Mouse (Mus musculus): ENCODE measurements at regions not wholly inside any gene's neighbourhood (a gene's known extent, or its start where the extent isn't known, plus 50 kb on each side); places are given as distances from the start of the nearest gene placed in this dataset.
"Not testable (repeated sequence)": the region's sequence is repeated elsewhere in the genome, so short reads cannot be mapped to it uniquely, and the experiment has no call there.

GRCm38 (mm10) chr3:39776278-39777039 lies 754.6 kb upstream of the Intu start:
- DNase-seq (ENCODE audit: low spot score in 2 of 2), result no peak

GRCm38 (mm10) chr3:39779690-39780218 lies 751.3 kb upstream of the Intu start:
- no peak for DNase-seq (ENCODE audit: low spot score in 2 of 2)

- DNase-seq (ENCODE audit: low spot score in 2 of 2), result no peak
Observed at GRCm38 (mm10) chr3:39780270-39780669, 750.8 kb upstream of the Intu start.

- no peak for DNase-seq (ENCODE audit: low spot score in 2 of 2)
Observed at GRCm38 (mm10) chr3:39784901-39785300, 746.2 kb upstream of the Intu start.

- no peak for DNase-seq (ENCODE audit: low spot score in 2 of 2)
Observed at GRCm38 (mm10) chr3:39809586-39809985, 721.5 kb upstream of the Intu start.

GRCm38 (mm10) chr3:39814814-39815213 lies 716.3 kb upstream of the Intu start:
- DNase-seq (ENCODE audit: low spot score in 2 of 2), result peak; percentile 43 to 52

- DNase-seq (ENCODE audit: low spot score in 2 of 2), result no peak
Observed at GRCm38 (mm10) chr3:39830488-39831056, 700.5 kb upstream of the Intu start.

GRCm38 (mm10) chr3:39838377-39839145 lies 692.5 kb upstream of the Intu start:
- no peak for DNase-seq (ENCODE audit: low spot score in 2 of 2)

GRCm38 (mm10) chr3:39840946-39841345 lies 690.1 kb upstream of the Intu start:
- no peak for DNase-seq (ENCODE audit: low spot score in 2 of 2)

- no peak for DNase-seq (ENCODE audit: low spot score in 2 of 2)
Observed at GRCm38 (mm10) chr3:39845123-39845522, 686.0 kb upstream of the Intu start.

GRCm38 (mm10) chr3:39848829-39849228 lies 682.3 kb upstream of the Intu start:
- no peak for DNase-seq (ENCODE audit: low spot score in 2 of 2)

GRCm38 (mm10) chr3:39857214-39857839 lies 673.8 kb upstream of the Intu start:
- no peak for DNase-seq (ENCODE audit: low spot score in 2 of 2)

GRCm38 (mm10) chr3:39876046-39876445 lies 655.0 kb upstream of the Intu start:
- DNase-seq (ENCODE audit: low spot score in 2 of 2), result not testable (repeated sequence)

GRCm38 (mm10) chr3:39884370-39884769 lies 646.7 kb upstream of the Intu start:
- DNase-seq (ENCODE audit: low spot score in 2 of 2), result no peak

GRCm38 (mm10) chr3:39888376-39888775 lies 642.7 kb upstream of the Intu start:
- no peak for DNase-seq (ENCODE audit: low spot score in 2 of 2)

GRCm38 (mm10) chr3:39889222-39889621 lies 641.9 kb upstream of the Intu start:
- DNase-seq (ENCODE audit: low spot score in 2 of 2), result no peak

- DNase-seq (ENCODE audit: low spot score in 2 of 2), result no peak
Observed at GRCm38 (mm10) chr3:39898961-39899360, 632.1 kb upstream of the Intu start.

GRCm38 (mm10) chr3:39900207-39900606 lies 630.9 kb upstream of the Intu start:
- DNase-seq (ENCODE audit: low spot score in 2 of 2), result no peak

- no peak for DNase-seq (ENCODE audit: low spot score in 2 of 2)
Observed at GRCm38 (mm10) chr3:39904377-39904776, 626.7 kb upstream of the Intu start.

GRCm38 (mm10) chr3:39908676-39909362 lies 622.3 kb upstream of the Intu start:
- DNase-seq (ENCODE audit: low spot score in 2 of 2), result peak in 1 of 2 experiments; percentile 9

GRCm38 (mm10) chr3:39909642-39910041 lies 621.4 kb upstream of the Intu start:
- no peak for DNase-seq (ENCODE audit: low spot score in 2 of 2)
